Mouse (Mus musculus): Measurements from ENCODE around the gene Apbb2.

The Apbb2 gene

DNA sequence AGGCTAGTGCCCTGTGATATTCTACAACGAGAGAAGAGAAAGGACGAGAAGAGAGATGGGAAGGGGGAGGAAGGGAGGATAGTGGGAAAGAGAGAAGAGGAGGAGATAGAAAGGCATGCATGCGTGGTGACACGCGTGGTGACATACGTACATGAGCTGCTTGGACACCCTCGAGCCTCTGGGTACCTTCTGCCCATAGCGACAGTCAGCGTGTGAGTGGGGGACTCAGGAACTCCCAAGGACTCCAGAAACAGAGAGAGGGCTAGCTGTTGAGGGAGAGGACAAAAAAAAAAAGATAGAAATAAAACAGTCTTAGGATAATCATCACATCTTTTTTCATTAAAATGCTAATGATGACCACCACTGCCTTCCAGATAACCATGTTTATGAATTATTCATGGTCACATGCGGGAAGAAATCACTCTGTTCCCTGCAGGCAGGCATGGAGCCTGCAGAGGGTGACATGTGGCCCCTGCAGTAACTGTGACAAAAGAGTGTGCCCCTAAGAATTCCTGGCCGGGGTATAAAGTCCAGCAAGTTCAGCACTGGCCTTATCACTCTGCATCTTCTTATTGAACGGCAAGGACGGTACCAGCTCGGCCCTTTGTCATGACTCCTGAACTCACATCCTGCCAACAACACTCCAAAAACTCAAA is 126.5 kb downstream of the Apbb2 start:
- no peak for DNase-seq (ENCODE audit: extremely low read depth, insufficient read length, low spot score)

DNA sequence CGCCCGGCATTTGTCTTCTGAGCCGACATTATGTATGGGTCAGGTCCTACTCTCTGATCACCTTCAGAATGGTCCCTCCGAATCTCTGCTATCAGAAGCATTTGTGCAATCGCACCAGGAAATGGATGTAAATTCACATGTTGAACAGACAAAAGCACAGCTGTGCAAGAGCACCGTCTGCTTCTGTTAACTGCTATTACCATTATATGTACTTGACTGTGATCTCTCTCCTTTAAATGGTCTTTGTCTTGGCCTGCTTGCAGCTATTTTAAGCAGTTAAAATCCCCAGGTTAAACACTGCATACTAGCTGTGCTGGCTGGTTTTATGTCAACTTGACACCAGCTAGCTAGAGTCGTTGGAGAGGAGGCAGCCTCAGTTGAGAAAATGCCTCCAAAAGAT is 132.6 kb downstream of the Apbb2 start:
- no peak for DNase-seq (ENCODE audit: extremely low read depth, insufficient read length, low spot score)

GRCm38 (mm10) chr5:66476266-66476665 is 142.3 kb downstream of the Apbb2 start:
- DNase-seq (ENCODE audit: extremely low read depth, insufficient read length, low spot score), result no peak

- DNase-seq (ENCODE audit: extremely low read depth, insufficient read length, low spot score), result no peak
Measured at GRCm38 (mm10) chr5:66475824-66476223, 142.8 kb downstream of the Apbb2 start.

DNA sequence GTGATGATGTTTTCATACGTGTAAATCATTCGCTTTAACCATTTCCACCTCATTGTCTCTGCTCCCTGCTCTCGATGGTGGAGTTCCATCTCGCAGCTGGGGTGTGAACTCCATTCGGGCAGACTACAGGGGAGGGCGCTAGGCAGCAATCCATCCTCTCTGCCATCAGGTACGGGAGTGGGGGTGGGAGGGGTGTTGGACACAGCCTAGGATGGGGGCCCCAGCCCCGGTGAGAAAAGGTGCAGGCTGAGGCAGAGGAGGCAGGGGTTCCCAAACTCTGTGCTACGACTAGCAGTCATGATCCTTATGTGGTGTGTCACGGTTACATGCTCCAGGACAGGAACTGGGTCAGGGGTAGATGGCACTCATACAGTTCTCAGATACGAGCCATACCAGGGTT is 144.4 kb downstream of the Apbb2 start:
- DNase-seq (ENCODE audit: extremely low read depth, insufficient read length, low spot score), result no peak

GRCm38 (mm10) chr5:66473599-66473998 is 145.0 kb downstream of the Apbb2 start:
- DNase-seq (ENCODE audit: extremely low read depth, insufficient read length, low spot score), result no peak

- no peak for DNase-seq (ENCODE audit: extremely low read depth, insufficient read length, low spot score)
Measured at GRCm38 (mm10) chr5:66470837-66471236, 147.7 kb downstream of the Apbb2 start.

DNA sequence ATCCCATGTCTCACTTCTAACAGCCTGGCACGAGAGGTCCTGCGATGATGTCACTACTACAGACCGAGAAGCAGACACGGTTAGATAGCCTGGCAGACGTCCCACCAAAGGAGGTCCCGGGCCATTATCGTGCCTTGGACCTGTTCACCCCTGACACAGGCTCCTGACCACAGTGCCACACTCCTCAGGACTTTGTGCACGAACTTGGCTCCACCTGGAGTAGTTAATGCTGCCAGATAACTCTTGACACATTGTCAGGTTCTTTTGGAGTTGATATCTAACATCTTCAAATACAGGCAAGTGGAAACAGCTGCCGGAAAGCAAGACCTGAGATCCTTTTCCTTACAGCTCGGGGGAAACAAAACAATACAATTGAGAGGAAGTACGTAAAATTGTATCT is 148.9 kb downstream of the Apbb2 start:
- no peak for DNase-seq (ENCODE audit: extremely low read depth, insufficient read length, low spot score)

GRCm38 (mm10) chr5:66468331-66469001 is 150.1 kb downstream of the Apbb2 start:
- DNase-seq (ENCODE audit: extremely low read depth, insufficient read length, low spot score), result no peak

DNA sequence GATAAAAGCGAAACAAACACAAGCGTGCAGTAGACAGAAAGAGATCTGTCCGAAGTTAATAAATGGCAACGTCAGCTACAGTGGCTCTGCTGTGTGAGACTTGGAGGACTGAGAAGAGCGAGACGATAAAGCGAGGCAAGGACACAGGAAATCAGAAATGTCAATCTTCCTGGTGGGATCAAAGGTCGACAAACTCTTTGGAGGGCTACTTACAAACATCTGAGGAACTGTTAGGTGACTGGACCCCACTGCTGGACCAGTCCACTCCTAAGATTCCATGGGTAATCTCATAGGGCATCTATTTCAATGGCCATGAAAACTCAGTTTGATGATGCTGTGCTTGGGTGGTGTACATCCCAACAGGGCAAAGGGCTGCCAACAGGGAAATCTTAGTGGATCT is 155.9 kb downstream of the Apbb2 start:
- DNase-seq (ENCODE audit: extremely low read depth, insufficient read length, low spot score), result no peak

DNA sequence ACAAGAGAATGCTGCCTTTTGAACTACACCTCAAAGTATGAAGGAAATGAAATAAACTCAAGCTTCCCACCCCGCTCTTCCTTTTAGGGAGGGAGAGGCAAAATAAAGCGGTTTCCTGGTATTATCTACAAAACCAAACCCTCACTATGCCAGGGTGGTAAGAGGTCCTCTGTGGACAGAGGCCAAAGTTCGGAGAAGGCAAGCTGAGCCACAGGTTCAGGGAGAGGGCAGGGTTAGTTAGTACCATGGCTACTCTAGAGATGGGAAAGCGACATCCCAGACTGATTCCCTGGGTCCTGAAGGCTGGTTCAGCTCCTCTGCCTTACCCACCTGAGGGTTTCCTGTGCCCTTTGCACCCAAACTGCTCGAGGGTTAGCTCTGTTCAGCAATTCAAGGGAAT is 159.7 kb downstream of the Apbb2 start:
- DNase-seq (ENCODE audit: extremely low read depth, insufficient read length, low spot score), result no peak

DNA sequence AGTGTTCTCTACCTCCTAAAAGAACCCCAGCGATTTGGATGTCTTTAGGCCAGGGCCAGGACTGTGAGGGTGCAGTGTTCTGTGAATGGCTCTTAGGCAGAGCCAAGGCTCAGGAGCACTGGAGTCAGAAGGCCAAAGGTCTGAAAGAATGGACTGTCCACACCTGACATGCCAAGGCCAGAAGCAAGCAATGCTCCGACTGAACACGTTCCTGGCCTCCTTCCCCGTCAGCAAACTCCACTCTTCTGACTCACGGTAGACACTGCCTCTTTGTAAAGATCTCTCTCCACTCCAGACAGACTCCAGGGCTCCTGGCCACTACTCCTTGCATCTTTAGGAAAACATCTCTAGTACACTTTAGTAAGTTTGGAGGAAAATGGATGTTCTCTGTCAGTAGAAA is 163.3 kb downstream of the Apbb2 start:
- no peak for DNase-seq (ENCODE audit: extremely low read depth, insufficient read length, low spot score)

DNA sequence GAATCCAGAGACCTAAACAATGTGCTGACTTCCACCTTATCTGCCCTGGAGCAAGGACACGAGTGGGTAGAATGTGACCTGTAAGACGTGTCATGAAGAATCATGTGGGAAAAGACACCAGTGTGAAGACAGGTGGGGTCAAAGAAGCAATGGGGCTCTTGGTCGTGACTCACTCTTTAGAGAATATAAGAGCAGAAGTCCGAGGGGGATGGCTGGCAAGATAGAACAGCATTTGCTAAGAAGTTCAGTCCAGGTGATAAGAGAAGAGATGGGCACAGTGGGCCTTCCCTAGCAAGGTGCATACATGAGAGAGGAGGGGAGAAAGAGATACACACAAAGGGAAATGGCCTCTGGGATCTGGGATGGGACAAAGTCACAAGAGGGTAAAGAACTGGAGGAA is 163.8 kb downstream of the Apbb2 start:
- DNase-seq (ENCODE audit: extremely low read depth, insufficient read length, low spot score), result no peak

DNA sequence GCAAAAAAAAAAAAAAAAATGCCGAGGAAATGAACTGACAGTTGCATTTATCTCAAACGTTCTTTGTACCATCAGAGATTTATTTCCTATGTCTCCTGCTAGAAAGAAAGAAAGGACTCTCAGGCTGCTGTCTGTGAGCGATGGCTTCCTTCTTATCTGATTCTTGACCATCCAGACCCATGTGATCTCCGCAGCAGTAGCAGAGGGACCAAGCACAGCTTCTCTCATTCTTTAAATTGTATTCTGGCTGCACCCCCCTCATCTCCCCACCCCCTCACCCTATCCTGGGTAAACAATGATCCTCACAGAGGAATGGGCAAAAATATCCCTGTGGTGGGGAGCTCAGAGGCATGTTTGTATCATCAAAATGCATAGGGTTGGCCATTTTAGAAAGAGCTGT is 165.5 kb downstream of the Apbb2 start:
- no peak for DNase-seq (ENCODE audit: extremely low read depth, insufficient read length, low spot score)

- no peak for DNase-seq (ENCODE audit: extremely low read depth, insufficient read length, low spot score)
Measured at GRCm38 (mm10) chr5:66451561-66451960, 167.0 kb downstream of the Apbb2 start.

DNA sequence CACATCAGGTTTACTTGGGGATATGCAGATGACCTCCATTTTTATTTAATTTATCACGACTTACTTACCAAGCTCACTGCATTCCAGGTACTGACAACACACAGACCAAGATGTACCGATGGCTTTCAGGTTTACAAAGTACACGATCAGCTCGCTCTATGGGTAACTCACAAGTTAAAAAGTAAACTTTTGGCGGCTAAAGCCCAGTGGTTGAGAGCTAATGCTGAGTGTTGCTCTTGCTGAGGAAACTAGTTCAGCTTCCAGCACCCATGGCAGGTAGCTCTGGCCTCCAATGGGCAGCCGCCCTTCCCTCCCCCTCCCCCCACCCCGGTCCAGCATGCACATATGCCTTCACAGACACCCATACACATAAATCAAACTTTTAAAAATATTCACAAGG is 173.1 kb downstream of the Apbb2 start:
- DNase-seq (ENCODE audit: extremely low read depth, insufficient read length, low spot score), result no peak

DNA sequence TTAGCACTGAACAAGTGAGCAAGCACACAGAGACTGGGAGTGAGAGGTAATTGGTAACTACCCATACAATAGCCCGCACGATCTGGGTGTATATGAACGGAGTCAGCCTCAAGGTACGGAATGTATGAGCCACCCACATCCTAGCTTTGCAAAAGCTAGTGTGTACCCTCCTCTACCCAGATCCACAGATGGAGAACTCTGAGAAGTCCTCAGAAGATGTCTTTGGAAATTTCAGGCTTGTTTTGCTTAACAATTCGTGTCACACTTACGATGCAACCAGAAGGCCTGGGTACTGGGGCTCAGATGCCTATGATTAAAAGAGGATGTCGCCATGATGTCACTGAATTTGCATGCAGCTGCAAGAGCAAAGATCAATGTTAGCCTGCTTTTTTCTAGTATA is 176.3 kb downstream of the Apbb2 start:
- no peak for DNase-seq (ENCODE audit: extremely low read depth, insufficient read length, low spot score)

DNA sequence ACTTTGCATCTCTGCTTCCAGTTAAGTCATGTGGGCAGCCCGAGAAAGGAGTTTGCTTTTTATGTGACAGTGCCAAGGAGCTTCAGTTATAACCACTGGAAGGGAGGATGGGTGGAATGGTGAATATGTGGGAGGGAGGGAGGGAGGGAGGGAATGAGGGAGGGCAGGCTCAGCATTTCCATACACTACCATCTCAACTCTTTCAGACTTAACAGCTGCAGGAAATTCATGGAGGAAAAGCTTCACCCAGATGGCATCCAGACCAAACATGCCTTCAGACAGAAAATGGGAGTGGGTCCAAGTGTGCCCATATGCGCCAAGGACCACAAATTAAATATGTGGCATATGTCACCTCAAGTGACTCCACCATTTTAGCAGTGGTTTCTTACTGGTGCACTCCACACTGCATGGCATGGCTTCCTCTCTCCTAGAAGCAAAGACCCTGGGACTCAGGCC is 181.8 kb downstream of the Apbb2 start:
- DNase-seq (ENCODE audit: extremely low read depth, insufficient read length, low spot score), result no peak

DNA sequence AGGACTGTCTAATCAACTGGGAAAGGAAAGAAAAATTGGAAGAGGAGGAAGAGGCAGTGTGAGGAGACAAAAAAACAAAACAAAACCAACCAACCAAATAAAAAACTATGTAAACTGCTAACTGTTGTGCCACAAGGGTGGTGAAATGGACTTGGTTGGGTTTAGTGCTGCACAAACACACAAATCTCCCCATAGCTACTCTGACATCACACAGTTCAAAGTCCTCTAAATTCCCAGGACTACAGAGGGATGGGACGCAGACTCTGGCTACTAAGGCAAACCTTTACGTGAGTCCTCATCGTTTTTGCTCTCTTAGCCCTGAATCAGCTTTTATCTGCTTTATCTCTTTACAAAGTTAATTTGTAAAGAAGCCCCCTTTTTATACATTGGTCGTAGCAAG is 183.4 kb downstream of the Apbb2 start:
- no peak for DNase-seq (ENCODE audit: extremely low read depth, insufficient read length, low spot score)

DNA sequence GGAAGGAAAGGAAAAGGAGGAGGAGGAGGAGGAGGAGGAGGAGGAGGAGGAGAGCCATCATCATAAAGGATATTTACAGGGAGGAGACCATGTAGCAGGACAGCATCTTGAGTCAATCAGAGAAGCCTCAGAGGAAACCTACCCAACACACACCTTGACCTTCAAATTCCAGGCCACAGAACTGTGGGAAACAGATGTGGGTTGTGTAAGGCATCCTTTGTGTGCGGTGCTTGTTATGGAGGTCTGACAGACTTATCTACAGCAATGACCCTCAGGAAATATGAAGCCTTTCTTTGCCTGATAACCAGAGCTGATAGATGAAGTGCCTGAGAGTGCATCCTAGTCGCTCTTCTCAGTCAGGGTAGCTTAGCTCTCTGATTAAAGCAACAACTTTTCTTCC is 189.5 kb downstream of the Apbb2 start:
- no peak for DNase-seq (ENCODE audit: extremely low read depth, insufficient read length, low spot score)

DNA sequence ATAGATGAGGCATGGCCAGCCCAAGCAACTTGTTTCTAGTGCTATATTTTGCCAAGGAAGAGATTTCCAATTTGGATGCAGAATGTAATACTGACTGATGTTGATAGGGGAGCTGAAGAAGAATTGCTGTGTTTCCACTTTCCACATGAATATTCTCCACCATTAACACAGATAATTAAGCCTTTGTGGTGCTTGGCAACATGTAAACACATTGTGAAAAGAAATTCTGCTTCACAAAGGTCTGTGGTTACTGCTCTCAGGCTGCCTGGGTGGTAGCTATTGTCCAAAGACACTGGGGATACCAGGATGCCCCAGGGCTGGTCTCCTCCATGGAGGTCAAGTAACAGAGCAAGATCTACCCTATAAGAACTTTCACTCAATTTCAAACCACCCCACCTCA is 190.5 kb downstream of the Apbb2 start:
- DNase-seq (ENCODE audit: extremely low read depth, insufficient read length, low spot score), result no peak

- DNase-seq (ENCODE audit: extremely low read depth, insufficient read length, low spot score), result no peak
Measured at GRCm38 (mm10) chr5:66423909-66424308, 194.7 kb downstream of the Apbb2 start.

- DNase-seq (ENCODE audit: extremely low read depth, insufficient read length, low spot score), result no peak
Measured at GRCm38 (mm10) chr5:66423466-66423865, 195.1 kb downstream of the Apbb2 start.
